Comparison of ENCODE assay signal across 17 mouse cellular contexts in the genomic region with DNA sequence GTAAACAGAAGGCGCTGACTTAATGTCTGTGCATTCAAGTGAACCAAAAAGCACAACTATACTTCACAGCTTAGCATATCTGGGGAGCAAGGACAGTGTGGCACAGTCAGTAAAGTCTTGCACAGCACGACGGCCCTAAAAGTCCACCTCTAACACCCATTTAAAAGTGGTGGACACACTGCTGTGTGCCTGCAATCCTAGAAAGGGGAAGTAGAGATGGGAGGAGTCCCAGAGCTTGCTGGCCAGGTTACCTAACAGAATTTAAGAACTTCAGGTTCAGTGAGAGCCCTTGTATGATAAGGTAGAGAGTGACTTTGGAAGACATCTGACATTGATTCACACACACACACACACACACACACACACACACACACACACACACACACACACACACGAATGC.
DNase-seq lines count a peak whose midpoint lies in the region; ATAC-seq lines count a peak whose summit lies in the region.
"Had no signal": no experiment of that assay in that cellular context is flagged by ENCODE, and none has a peak within 500 bp of the region (broad histone marks: within the 10 kb centered on the region; RNA-seq: fewer than 3 reads in every experiment).

No protein-coding gene starts in this region.

- 76% methylated on average over 4 of the region's 4 CpGs for WGBS in heart, embryonic 11.5 days (ENCODE audit: insufficient replicate concordance)
- 86% methylated on average over 4 of the region's 4 CpGs for WGBS in embryonic facial prominence, embryonic 13.5 days
- WGBS in limb, embryonic 11.5 days, result 86% methylated on average over 4 of the region's 4 CpGs

- no peak overlapping the region for H3K9ac ChIP-seq in heart, embryonic 11.5 days (ENCODE audit: low read depth, low read length)
- no peak overlapping the region for H3K9ac ChIP-seq in embryonic facial prominence, embryonic 13.5 days
- H3K9ac ChIP-seq in limb, embryonic 11.5 days (ENCODE audit: low read length), result no peak overlapping the region

- no peak overlapping the region for H3K4me2 ChIP-seq in heart, embryonic 11.5 days
- no peak overlapping the region for H3K4me2 ChIP-seq in embryonic facial prominence, embryonic 13.5 days
- H3K4me2 ChIP-seq in limb, embryonic 11.5 days (ENCODE audit: low read depth, severe bottlenecking), result no peak overlapping the region
- H3K4me2 ChIP-seq: liver, embryonic 11.5 days had no signal

- H3K9me3 ChIP-seq in heart, embryonic 11.5 days (replicated peaks; ENCODE audit: control insufficient read depth, low read length), result no peaks in the 10 kb centered on the region
- H3K9me3 ChIP-seq in embryonic facial prominence, embryonic 13.5 days, result no peaks in the 10 kb centered on the region
- H3K9me3 ChIP-seq in limb, embryonic 11.5 days (ENCODE audit: control insufficient read depth, low read length), result no peaks in the 10 kb centered on the region
- H3K9me3 ChIP-seq: forebrain, embryonic 10.5 days; hindbrain, embryonic 10.5 days had no signal

- H3K27ac ChIP-seq in heart, embryonic 11.5 days (ENCODE audit: low read depth, low read length), result no peak overlapping the region
- peak overlapping the region; percentile 94 for H3K27ac ChIP-seq in embryonic facial prominence, embryonic 13.5 days
- H3K27ac ChIP-seq in limb, embryonic 11.5 days (replicated peaks; ENCODE audit: low read depth, low read length), result peak overlapping the region; percentile 73
- H3K27ac ChIP-seq: hindbrain, embryonic 10.5 days had no signal

- H3K4me1 ChIP-seq in heart, embryonic 11.5 days (ENCODE audit: control insufficient read depth, insufficient read depth, low read length), result no peaks in the 10 kb centered on the region
- peaks cover 31% of the 10 kb centered on the region for H3K4me1 ChIP-seq in embryonic facial prominence, embryonic 13.5 days
- peaks cover 3% of the 10 kb centered on the region; the same call in 1 of the 2 replicates for H3K4me1 ChIP-seq in limb, embryonic 11.5 days (ENCODE audit: control insufficient read depth, insufficient read depth, low read length)

- ATAC-seq in heart, embryonic 11.5 days (replicated peaks; ENCODE audit: insufficient number of reproducible peaks, low FRiP score, low TSS enrichment), result no peak
- no peak for ATAC-seq in embryonic facial prominence, embryonic 13.5 days (ENCODE audit: insufficient number of reproducible peaks, insufficient read depth, low FRiP score, low TSS enrichment, low read depth)
- no peak for ATAC-seq in limb, embryonic 11.5 days (ENCODE audit: insufficient number of reproducible peaks, low FRiP score, low TSS enrichment, low read depth)
- ATAC-seq in monocyte, adult 5-6 weeks (replicated peaks; ENCODE audit: insufficient number of reproducible peaks, low FRiP score, low TSS enrichment, poor library complexity, severe bottlenecking), result peak; percentile 40; the same call in 1 of the 2 replicates
- ATAC-seq: CD4-positive, CD25-positive, alpha-beta regulatory T cell, adult 4 months had no signal

- H3K36me3 ChIP-seq in heart, embryonic 11.5 days (ENCODE audit: control insufficient read depth, insufficient read depth, low read length), result no peaks in the 10 kb centered on the region
- H3K36me3 ChIP-seq in embryonic facial prominence, embryonic 13.5 days, result no peaks in the 10 kb centered on the region
- no peaks in the 10 kb centered on the region for H3K36me3 ChIP-seq in limb, embryonic 11.5 days (ENCODE audit: control insufficient read depth, insufficient read depth, low read length)
- H3K36me3 ChIP-seq: forebrain, embryonic 10.5 days; hindbrain, embryonic 10.5 days had no signal

- no peaks in the 10 kb centered on the region for H3K27me3 ChIP-seq in heart, embryonic 11.5 days (ENCODE audit: control insufficient read depth, insufficient read depth, low read length)
- no peaks in the 10 kb centered on the region for H3K27me3 ChIP-seq in embryonic facial prominence, embryonic 13.5 days
- H3K27me3 ChIP-seq in limb, embryonic 11.5 days (ENCODE audit: control insufficient read depth, insufficient read depth, low read length), result no peaks in the 10 kb centered on the region

- H3K4me3 ChIP-seq in heart, embryonic 11.5 days (ENCODE audit: low read depth, low read length), result no peak overlapping the region
- no peak overlapping the region for H3K4me3 ChIP-seq in embryonic facial prominence, embryonic 13.5 days
- no peak overlapping the region for H3K4me3 ChIP-seq in limb, embryonic 11.5 days (ENCODE audit: low read depth, low read length)
- H3K4me3 ChIP-seq: forebrain, embryonic 10.5 days; hindbrain, embryonic 10.5 days had no signal

- DNase-seq in heart, adult 11 months, result peak; percentile 7
- DNase-seq in limb, embryonic 11.5 days (ENCODE audit: low spot score), result no peak
- DNase-seq in right cerebral cortex, postnatal 14 days, result no peak
- DNase-seq in adrenal gland, postnatal 4 days (ENCODE audit: low spot score in 2 of 2), result no peak
- DNase-seq: cerebellum, adult 8-10 months; heart, adult 18-20 months; kidney, adult 2 months; kidney, postnatal 10 days; lung, adult 18-20 months; lung, postnatal 14 days had no signal
